Mouse (Mus musculus) lung, postnatal 0 days (tissue): Measurements from ENCODE around the gene Gm20403. TPM values are rescaled to one million over a fixed set of nuclear protein-coding genes. Genes with fewer than 3 reads are reported as not detected.

ENCODE experiments used
- ATAC-seq: fragments of 200-750 bp; cut with Nextera tagmentation; 2 replicates; pipeline ENCODE4 v1.8.0; 2017; ENCODE audit warnings: moderate library complexity
- DNase-seq: peaks from one replicate; pipeline ENCODE4 v3.0.0-alpha.2; 2016; ENCODE audit warnings: low spot score
- H3K27ac ChIP-seq: fragments of 300-500 bp; sonication (generic); 2 replicates; pipeline ENCODE4 v1.5.1; 2014; ENCODE audit warnings: antibody characterized with exemption, mild to moderate bottlenecking, low read length, mixed read lengths
- H3K27me3 ChIP-seq: fragments of 300-500 bp; sonication (generic); replicated peaks from 2 replicates; pipeline ENCODE4 v1.6.1; 2014; ENCODE audit warnings: low read length, mixed read lengths; ENCODE audit not compliant: insufficient read depth
- H3K36me3 ChIP-seq: fragments of 300-500 bp; sonication (generic); 2 replicates; pipeline ENCODE4 v1.6.1; 2014; ENCODE audit warnings: low read length, mixed read lengths; ENCODE audit not compliant: insufficient read depth
- H3K4me1 ChIP-seq: fragments of 300-500 bp; sonication (generic); 2 replicates; pipeline ENCODE4 v1.6.1; 2014; ENCODE audit warnings: antibody characterized with exemption, low read depth, low read length, mixed read lengths; ENCODE audit not compliant: insufficient read depth
- H3K4me2 ChIP-seq: fragments of 300-500 bp; sonication (generic); replicated peaks from 2 replicates; pipeline ENCODE4 v1.6.1; 2014; ENCODE audit warnings: low read depth, mild to moderate bottlenecking, low read length, moderate library complexity, mixed read lengths
- H3K4me3 ChIP-seq: fragments of 300-500 bp; sonication (generic); 2 replicates; pipeline ENCODE4 v1.5.1; 2014; ENCODE audit warnings: low read depth, low read length
- H3K9ac ChIP-seq: fragments of 300-500 bp; sonication (generic); replicated peaks from 2 replicates; pipeline ENCODE4 v1.6.1; 2014; ENCODE audit warnings: low read depth, mild to moderate bottlenecking
- H3K9me3 ChIP-seq: fragments of 300-500 bp; sonication (generic); 2 replicates; pipeline ENCODE4 v1.6.1; 2016; ENCODE audit warnings: low read length, mixed read lengths
- CTCF ChIP-seq: IDR thresholded peaks from 2 replicates; pipeline ENCODE4 v1.5.1; 2016; ENCODE audit warnings: antibody characterized with exemption, mild to moderate bottlenecking
- EP300 ChIP-seq: IDR thresholded peaks from 2 replicates; pipeline ENCODE4 v1.6.1; 2016; ENCODE audit warnings: antibody characterized with exemption, mild to moderate bottlenecking, control low read depth
- WGBS: fragments of 180-500 bp; shearing (Covaris S2); extraction: QIAGEN DNeasy Blood & Tissue Kit; methylation state at CpG from one replicate; pipeline ENCODE4 v1.1.7; 2014; 5-methylcytosine and 5-hydroxymethylcytosine counted together
- polyA plus RNA-seq: library from polyadenylated mRNA; unstranded; fragments of >200 nt; fragmentation: Nextera tagmentation; extraction: Ambion mirVana; gene quantifications from 2 replicates; pipeline ENCODE4 v1.2.1, GENCODE M21; 2015

The Gm20403 gene
- not detected in 2 replicates for polyA plus RNA-seq

- H3K4me1 ChIP-seq, result peaks cover 2% of the 10 kb centered on the region; the same call in 1 of the 2 replicates
- WGBS, result under 1% methylated on average over 39 of the region's 60 CpGs
- H3K9me3 ChIP-seq, result no peaks in the 10 kb centered on the region
- H3K4me3 ChIP-seq, result peak within 1 kb of the TSS; percentile 89
- H3K36me3 ChIP-seq, result no peaks in the 10 kb centered on the region
- ATAC-seq (peak; percentile 70), DNase-seq (peak; percentile 94)
- H3K4me2 ChIP-seq, result peak within 1 kb of the TSS; percentile 88
- TF ChIP-seq EP300, result no peak
- TF ChIP-seq CTCF, result no peak
- peak within 1 kb of the TSS; percentile 92 for H3K27ac ChIP-seq
- H3K9ac ChIP-seq, result peak within 1 kb of the TSS; percentile 82
- no peaks in the 10 kb centered on the region for H3K27me3 ChIP-seq
Measured at GRCm38 (mm10) chr12:54986052-54986717, at the start of gene Gm20403. TSS of gene Gm20403 (minus strand) at chr12:54986529.

- WGBS, result 18% methylated on average over 3 of the region's 3 CpGs
- H3K27ac ChIP-seq, result no peak overlapping the region
Measured at GRCm38 (mm10) chr12:55027088-55027487, 40.8 kb upstream of the Gm20403 start.

GRCm38 (mm10) chr12:55023284-55023683, 37.0 kb upstream of the Gm20403 start:
- Histone ChIP-seq H3K9ac (no peak overlapping the region), H3K9me3 (no peaks in the 10 kb centered on the region), H3K27me3 (no peaks in the 10 kb centered on the region), H3K27ac (no peak overlapping the region), H3K4me2 (no peak overlapping the region), H3K36me3 (no peaks in the 10 kb centered on the region), H3K4me1 (no peaks in the 10 kb centered on the region), H3K4me3 (no peak overlapping the region)
- no peak for TF ChIP-seq EP300
- no peak for TF ChIP-seq CTCF
- DNase-seq (peak; percentile 50), ATAC-seq (peak; percentile 68)
- WGBS, result 69% methylated on average over 2 of the region's 2 CpGs

More at GRCm38 (mm10) chr12:55027088-55027487, 40.8 kb upstream of the Gm20403 start:
- DNase-seq (peak; percentile 13), ATAC-seq (no peak)
- Histone ChIP-seq H3K9me3 (no peaks in the 10 kb centered on the region), H3K36me3 (no peaks in the 10 kb centered on the region), H3K4me1 (no peaks in the 10 kb centered on the region), H3K27me3 (no peaks in the 10 kb centered on the region), H3K9ac (no peak overlapping the region), H3K4me2 (no peak overlapping the region), H3K4me3 (no peak overlapping the region)
- TF ChIP-seq EP300 (no peak), CTCF (no peak)

DNA sequence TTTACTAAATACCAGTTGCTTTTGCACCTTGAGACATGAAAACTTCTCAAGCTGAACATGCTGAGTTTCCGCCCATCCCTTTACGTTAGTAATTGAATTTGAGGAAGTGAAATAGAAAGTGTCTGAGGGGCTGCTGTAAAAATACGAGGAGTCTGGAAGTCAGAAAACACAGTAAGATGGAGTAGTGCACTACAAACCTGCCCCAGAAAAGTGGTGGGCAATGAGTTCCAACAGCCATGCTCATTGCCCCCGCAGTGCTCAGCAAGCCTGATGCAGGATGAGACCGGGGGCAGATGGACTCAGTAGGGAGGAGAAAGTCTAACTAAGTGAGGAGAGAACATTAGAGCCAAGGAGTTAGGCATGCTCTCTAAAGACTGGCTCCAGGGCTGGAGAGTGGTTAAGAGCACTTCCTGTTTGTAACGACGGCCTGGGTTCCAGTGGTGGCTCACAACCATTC, 33.1 kb upstream of the Gm20403 start:
- no peak overlapping the region for H3K9ac ChIP-seq
- 82% methylated on average over 7 of the region's 7 CpGs for WGBS
- H3K4me2 ChIP-seq, result no peak overlapping the region
- TF ChIP-seq EP300 (no peak), CTCF (no peak)
- no peaks in the 10 kb centered on the region for H3K9me3 ChIP-seq
- no peak overlapping the region for H3K4me3 ChIP-seq
- DNase-seq (peak; percentile 20), ATAC-seq (no peak)
- H3K4me1 ChIP-seq, result no peaks in the 10 kb centered on the region
- no peak overlapping the region for H3K27ac ChIP-seq
- no peaks in the 10 kb centered on the region for H3K27me3 ChIP-seq
- H3K36me3 ChIP-seq, result no peaks in the 10 kb centered on the region

GRCm38 (mm10) chr12:55017119-55017721, 30.9 kb upstream of the Gm20403 start:
- Histone ChIP-seq H3K9me3 (no peaks in the 10 kb centered on the region), H3K4me1 (no peaks in the 10 kb centered on the region), H3K36me3 (no peaks in the 10 kb centered on the region), H3K4me2 (no peak overlapping the region), H3K9ac (no peak overlapping the region), H3K4me3 (no peak overlapping the region), H3K27ac (no peak overlapping the region), H3K27me3 (no peaks in the 10 kb centered on the region)
- DNase-seq, result no peak
- WGBS, result 69% methylated on average over 9 of the region's 9 CpGs
- ATAC-seq, result no peak
- TF ChIP-seq CTCF (no peak), EP300 (no peak)

- Histone ChIP-seq H3K36me3 (no peaks in the 10 kb centered on the region), H3K9ac (no peak overlapping the region), H3K27ac (no peak overlapping the region), H3K27me3 (no peaks in the 10 kb centered on the region), H3K4me1 (no peaks in the 10 kb centered on the region), H3K9me3 (no peaks in the 10 kb centered on the region), H3K4me2 (no peak overlapping the region), H3K4me3 (no peak overlapping the region)
- 66% methylated on average over 8 of the region's 8 CpGs for WGBS
- no peak for DNase-seq
- no peak for TF ChIP-seq CTCF
- TF ChIP-seq EP300, result no peak
- ATAC-seq, result no peak
Measured at GRCm38 (mm10) chr12:55016339-55017118, 30.2 kb upstream of the Gm20403 start.
